Mouse (Mus musculus) CH12.LX (cell line): ENCODE data around the gene Dusp10. TPM values are rescaled to one million over a fixed set of nuclear protein-coding genes. Genes with fewer than 3 reads are reported as not detected.

Experiments
- DNase-seq: peaks from one replicate; pipeline ENCODE4 v3.0.0-alpha.2; 2013; ENCODE audit errors: extremely low read depth
- H3K27ac ChIP-seq: 2 replicates; pipeline ENCODE4 v1.5.1; 2012; ENCODE audit warnings: low read depth, mild to moderate bottlenecking, control low read depth, moderate library complexity; ENCODE audit not compliant: insufficient read depth
- H3K27me3 ChIP-seq: replicated peaks from 2 replicates; pipeline ENCODE3; 2012; ENCODE audit warnings: inconsistent platforms
- H3K36me3 ChIP-seq, 2 experiments: replicated peaks in 1 of 2; 2 replicates each; pipeline versions ENCODE3 to v1.6.1; 2012; ENCODE audit warnings: inconsistent platforms in 1 of 2, low read length in 1 of 2, mild to moderate bottlenecking in 1 of 2, mixed read lengths in 1 of 2, moderate library complexity in 1 of 2; ENCODE audit not compliant: control insufficient read depth in 1 of 2, insufficient read depth in 1 of 2
- H3K4me1 ChIP-seq, 2 experiments: 2 replicates each; pipeline ENCODE4 v1.6.1; 2012; ENCODE audit warnings: inconsistent platforms in 1 of 2, moderate library complexity in 1 of 2; ENCODE audit not compliant: insufficient read depth in 2 of 2, control insufficient read depth in 1 of 2
- H3K4me2 ChIP-seq: 2 replicates; pipeline ENCODE4 v1.6.1; 2012; ENCODE audit warnings: low read depth, mild to moderate bottlenecking, control low read depth; ENCODE audit not compliant: poor library complexity, insufficient read depth, severe bottlenecking
- H3K4me3 ChIP-seq, 3 experiments: fragments of 150-350 bp in 1 of 3; sonication (generic) in 1 of 3; replicated peaks in 1 of 3; 2 replicates each; pipeline versions ENCODE3 to v1.5.1; 2011 to 2012; ENCODE audit warnings: low read depth in 2 of 3, low read length in 2 of 3, mild to moderate bottlenecking in 2 of 3, moderate library complexity in 2 of 3, control low read depth in 1 of 3, improper control_type of control experiment in 1 of 3, inconsistent platforms in 1 of 3, mixed read lengths in 1 of 3; ENCODE audit not compliant: poor library complexity in 1 of 3
- H3K79me2 ChIP-seq: replicated peaks from 2 replicates; pipeline ENCODE4 v1.6.1; 2012; ENCODE audit warnings: mild to moderate bottlenecking, moderate library complexity; ENCODE audit not compliant: control insufficient read depth, poor library complexity, insufficient read depth, severe bottlenecking; ENCODE audit errors: extremely low read depth
- H3K9ac ChIP-seq: 2 replicates; pipeline ENCODE4 v1.6.1; 2012; ENCODE audit warnings: low read depth, mild to moderate bottlenecking, control low read depth, moderate library complexity; ENCODE audit not compliant: insufficient read depth
- H3K9me3 ChIP-seq: replicated peaks from 2 replicates; pipeline ENCODE3; 2012; ENCODE audit warnings: low read length, inconsistent platforms, mixed read lengths
- BHLHE40 ChIP-seq: IDR thresholded peaks from 2 replicates; pipeline ENCODE4 v1.6.1; 2011; ENCODE audit warnings: mild to moderate bottlenecking, low read depth, low read length, improper control_type of control experiment
- CHD1 ChIP-seq: IDR thresholded peaks from 2 replicates; pipeline ENCODE4 v1.6.1; 2012; ENCODE audit warnings: low read depth, low read length, improper control_type of control experiment, inconsistent platforms
- CHD2 ChIP-seq: IDR thresholded peaks from 2 replicates; pipeline ENCODE4 v1.6.1; 2011; ENCODE audit warnings: low read length, improper control_type of control experiment
- CTCF ChIP-seq, 2 experiments: IDR thresholded peaks in 1 of 2; conservative IDR thresholded peaks in 1 of 2; 2 replicates each; pipeline ENCODE4 v1.5.1; 2011 to 2012; ENCODE audit warnings: low read depth in 2 of 2, low read length in 2 of 2, improper control_type of control experiment in 1 of 2, inconsistent platforms in 1 of 2, mild to moderate bottlenecking in 1 of 2, moderate library complexity in 1 of 2
- ELF1 ChIP-seq: IDR thresholded peaks from 2 replicates; pipeline ENCODE4 v1.6.1; 2014; ENCODE audit warnings: low read depth, mild to moderate bottlenecking, inconsistent platforms, low read length, improper control_type of control experiment
- EP300 ChIP-seq: IDR thresholded peaks from 2 replicates; pipeline ENCODE4 v1.6.1; 2011; ENCODE audit warnings: low read length, improper control_type of control experiment
- HCFC1 ChIP-seq: IDR thresholded peaks from 2 replicates; pipeline ENCODE4 v1.6.1; 2012; ENCODE audit warnings: low read depth, mild to moderate bottlenecking, inconsistent platforms, low read length, improper control_type of control experiment
- IRF4 ChIP-seq: IDR thresholded peaks from 2 replicates; pipeline ENCODE4 v1.6.1; 2014; ENCODE audit warnings: low read depth, mild to moderate bottlenecking, inconsistent platforms, low read length, improper control_type of control experiment
- JUN ChIP-seq: IDR thresholded peaks from 2 replicates; pipeline ENCODE4 v1.6.1; 2011; ENCODE audit warnings: low read depth, mild to moderate bottlenecking, low read length, improper control_type of control experiment, moderate library complexity; ENCODE audit not compliant: insufficient read depth
- MAFK ChIP-seq: IDR thresholded peaks from 2 replicates; pipeline ENCODE4 v1.6.1; 2011; ENCODE audit warnings: low read length, improper control_type of control experiment; ENCODE audit not compliant: insufficient replicate concordance
- MAX ChIP-seq: IDR thresholded peaks from 2 replicates; pipeline ENCODE4 v1.6.1; 2011; ENCODE audit warnings: low read length, improper control_type of control experiment
- MEF2A ChIP-seq: IDR thresholded peaks from 2 replicates; pipeline ENCODE4 v1.6.1; 2014; ENCODE audit warnings: low read depth, mild to moderate bottlenecking, inconsistent platforms, low read length, improper control_type of control experiment, borderline replicate concordance
- MXI1 ChIP-seq: IDR thresholded peaks from 2 replicates; pipeline ENCODE4 v1.6.1; 2011; ENCODE audit warnings: mild to moderate bottlenecking, low read depth, low read length, improper control_type of control experiment
- NELFE ChIP-seq: IDR thresholded peaks from 2 replicates; pipeline ENCODE4 v1.6.1; 2011; ENCODE audit warnings: low read depth, low read length, improper control_type of control experiment
- NRF1 ChIP-seq: IDR thresholded peaks from 2 replicates; pipeline ENCODE4 v1.6.1; 2014; ENCODE audit warnings: low read depth, mild to moderate bottlenecking, inconsistent platforms, low read length, improper control_type of control experiment, moderate library complexity
- PAX5 ChIP-seq: IDR thresholded peaks from 2 replicates; pipeline ENCODE4 v1.6.1; 2012; ENCODE audit warnings: low read length, inconsistent platforms, mixed read lengths
- POLR2AphosphoS2 ChIP-seq: IDR thresholded peaks from 2 replicates; pipeline ENCODE4 v1.6.1; 2011; ENCODE audit warnings: low read depth, low read length, improper control_type of control experiment
- RAD21 ChIP-seq: IDR thresholded peaks from 2 replicates; pipeline ENCODE4 v1.6.1; 2011; ENCODE audit warnings: low read depth, mild to moderate bottlenecking, low read length, improper control_type of control experiment, moderate library complexity
- RCOR1 ChIP-seq: conservative IDR thresholded peaks from 2 replicates; pipeline ENCODE4 v1.6.1; 2012; ENCODE audit warnings: low read depth, mild to moderate bottlenecking, inconsistent platforms, low read length, improper control_type of control experiment
- SIN3A ChIP-seq: IDR thresholded peaks from 2 replicates; pipeline ENCODE4 v1.6.1; 2012; ENCODE audit warnings: low read length, improper control_type of control experiment, inconsistent platforms
- TBP ChIP-seq: conservative IDR thresholded peaks from 2 replicates; pipeline ENCODE4 v1.6.1; 2011; ENCODE audit warnings: low read depth, low read length, improper control_type of control experiment
- TCF12 ChIP-seq: IDR thresholded peaks from 2 replicates; pipeline ENCODE4 v1.6.1; 2014; ENCODE audit warnings: low read depth, mild to moderate bottlenecking, inconsistent platforms, low read length, improper control_type of control experiment
- UBTF ChIP-seq: IDR thresholded peaks from 2 replicates; pipeline ENCODE4 v1.6.1; 2012; ENCODE audit warnings: low read depth, mild to moderate bottlenecking, inconsistent platforms, low read length, improper control_type of control experiment, moderate library complexity
- USF1 ChIP-seq: IDR thresholded peaks from 2 replicates; pipeline ENCODE4 v1.6.1; 2014; ENCODE audit warnings: low read depth, mild to moderate bottlenecking, inconsistent platforms, low read length, improper control_type of control experiment
- USF2 ChIP-seq: conservative IDR thresholded peaks from 2 replicates; pipeline ENCODE4 v1.6.1; 2011; ENCODE audit warnings: low read depth, low read length, improper control_type of control experiment
- ZKSCAN1 ChIP-seq: IDR thresholded peaks from 2 replicates; pipeline ENCODE4 v1.6.1; 2012; ENCODE audit warnings: low read depth, inconsistent platforms, low read length, improper control_type of control experiment, borderline replicate concordance
- ZMIZ1 ChIP-seq: IDR thresholded peaks from 2 replicates; pipeline ENCODE4 v1.6.1; 2012; ENCODE audit warnings: low read depth, mild to moderate bottlenecking, inconsistent platforms, low read length, improper control_type of control experiment
- ZNF384 ChIP-seq: IDR thresholded peaks from 2 replicates; pipeline ENCODE4 v1.6.1; 2012; ENCODE audit warnings: low read depth, low read length, improper control_type of control experiment, inconsistent platforms
- dilution Hi-C: fragments of 300-500 bp; cut with MboI; formaldehyde crosslinking; loops from 2 replicates; pipeline ENCODE4 v1.14.3; 2020; ENCODE audit warnings: low sequenced_read_pairs; ENCODE audit not compliant: extremely low pct_unique_long_range_greater_than_20kb, extremely low pct_ligation_motif_present
- in situ Hi-C: fragments of 300-500 bp; cut with MboI; formaldehyde crosslinking; loops from 3 replicates; pipeline ENCODE4 v1.14.3; 2019; ENCODE audit warnings: low sequenced_read_pairs, low pct_ligation_motif_present, low pct_unique_long_range_greater_than_20kb, mixed read lengths
- polyA plus RNA-seq: library from polyadenylated mRNA; unstranded; fragments of >175 nt; gene quantifications from 2 replicates; pipeline ENCODE4 v1.2.1, GENCODE M21; 2012; ENCODE audit warnings: low read depth; ENCODE audit not compliant: insufficient read length
- total RNA-seq, 2 experiments: library from RNA; depleted of rRNA; stranded (reverse); fragments of 300-350 nt in 1 of 2; fragments of >200 nt in 1 of 2; gene quantifications; 2 replicates each; pipeline ENCODE4 v1.2.3; 2012 to 2014

Dusp10 gene
- total and polyA plus RNA-seq, 3 experiments: 2.8 to 16.1 (median 14.2) TPM

DNA sequence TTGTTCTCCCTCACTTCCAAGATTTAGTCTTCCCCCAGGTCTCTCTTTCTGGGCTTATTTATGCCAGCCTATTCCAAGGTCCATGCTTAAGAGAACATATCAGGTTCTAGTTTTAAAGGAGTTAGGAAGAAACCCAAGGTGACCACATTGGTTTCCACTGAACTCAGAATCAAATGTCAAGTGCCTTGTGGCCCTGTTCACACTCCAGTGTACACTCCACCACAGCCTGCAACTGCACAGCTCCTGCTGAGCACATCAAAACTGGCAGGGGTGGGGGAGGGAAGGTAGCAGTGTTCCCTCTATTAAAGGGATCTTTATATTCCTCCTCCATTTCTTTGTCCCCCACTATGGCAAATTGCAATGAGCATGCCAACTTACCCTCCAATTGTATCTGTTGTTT, 7.0 kb upstream of the Dusp10 start:
- Histone ChIP-seq H3K9ac (no peak overlapping the region), H3K4me3 (no peak overlapping the region), H3K27me3 (no peaks in the 10 kb centered on the region), H3K27ac (no peak overlapping the region), H3K4me1 (peaks cover 0 to 36% of the 10 kb centered on the region in 2 experiments; a peak in 3 of 4 replicates), H3K4me2 (no peak overlapping the region), H3K36me3 (no peaks in the 10 kb centered on the region), H3K79me2 (no peaks in the 10 kb centered on the region), H3K9me3 (peaks cover 2% of the 10 kb centered on the region)
- TF ChIP-seq USF2 (no peak), SIN3A (no peak), CHD2 (no peak), MAX (no peak), JUN (no peak), BHLHE40 (no peak), ZMIZ1 (no peak), USF1 (no peak), NELFE (no peak), POLR2AphosphoS2 (no peak), MAFK (no peak), HCFC1 (no peak), TBP (no peak), ELF1 (no peak), PAX5 (no peak), ZNF384 (no peak), ZKSCAN1 (no peak), MEF2A (no peak)
- in situ Hi-C loops: no loop called here
- peak; percentile 33 for DNase-seq
- dilution Hi-C loops: no loop called here

DNA sequence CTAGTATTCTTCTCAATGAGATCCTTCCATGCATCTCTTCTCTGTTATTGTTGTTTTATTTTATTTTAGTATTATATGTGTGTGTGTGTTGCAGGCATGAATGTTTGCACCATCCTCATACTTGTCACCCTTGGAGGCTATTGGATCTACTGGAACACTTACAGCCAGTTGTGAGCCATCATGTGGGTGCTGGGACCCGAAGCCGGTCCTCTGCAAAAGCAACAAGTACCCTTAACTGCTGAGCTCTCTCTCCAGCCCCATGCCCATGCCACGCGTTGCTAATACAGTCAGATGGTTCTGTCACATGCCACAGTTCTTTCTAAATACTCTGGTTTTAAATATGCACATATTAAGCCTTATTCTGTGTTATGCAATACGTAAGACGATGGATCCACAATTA, 1.8 kb upstream of the Dusp10 start:
- Histone ChIP-seq H3K4me2 (no peak overlapping the region), H3K4me3 (no peak overlapping the region), H3K36me3 (no peaks in the 10 kb centered on the region), H3K9me3 (peaks cover 3% of the 10 kb centered on the region)
- in situ Hi-C loops: no loop called here
- TF ChIP-seq ZNF384 (no peak), USF1 (no peak), MXI1 (no peak), UBTF (no peak), ELF1 (no peak), USF2 (no peak), RAD21 (no peak), EP300 (no peak), IRF4 (no peak), TBP (no peak), CHD1 (no peak), CTCF (conservative IDR thresholded peaks at IDR 0.05 in 1 of 2, IDR thresholded peaks at IDR 0.05 in 1 of 2; ENCODE audit: low read depth in 2 of 2, low read length in 2 of 2) (no peak), RCOR1 (no peak), TCF12 (no peak), NRF1 (no peak)
- TF ChIP-seq, all 38 proteins: peak for 0
- dilution Hi-C loops: no loop called here
- peaks cover 7 to 40% of the 10 kb centered on the region in 2 experiments; a peak in 3 of 4 replicates for H3K4me1 ChIP-seq
- H3K27ac ChIP-seq: no peak overlapping the region
- H3K27me3 ChIP-seq: no peaks in the 10 kb centered on the region
- no peak for DNase-seq
- H3K9ac ChIP-seq: no peak overlapping the region
- no peaks in the 10 kb centered on the region for H3K79me2 ChIP-seq
